Mouse (Mus musculus): ENCODE results near the gene Cdx4.
A peak's percentile ranks its signal among the peaks of the same experiment; 100 is the strongest.

The Cdx4 gene

DNA sequence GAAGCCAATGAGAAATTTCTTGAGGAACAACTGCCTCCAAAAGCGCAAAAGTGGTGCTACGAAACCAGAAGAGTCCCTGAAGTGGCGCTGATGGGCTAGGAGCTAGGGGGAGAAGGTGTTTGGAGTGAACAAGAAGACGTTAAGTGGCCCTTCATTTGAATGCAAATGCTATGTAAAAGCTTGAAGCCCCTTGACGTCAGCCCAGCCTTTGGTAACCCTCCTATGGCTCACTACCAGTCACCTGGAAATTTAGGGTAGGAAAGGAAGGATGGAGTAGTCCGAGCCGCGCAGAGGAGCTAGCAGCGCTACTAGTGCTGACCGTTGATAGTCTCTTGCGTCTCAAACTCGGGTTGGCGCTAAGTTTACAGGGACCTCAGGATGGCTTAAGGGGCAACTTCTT lies at the start of gene Cdx4:
Gene Cdx4 (plus strand): TSS at position 253 of the 400 bp plus-strand sequence.
- DNase-seq (ENCODE audit: low spot score): no peak

DNA sequence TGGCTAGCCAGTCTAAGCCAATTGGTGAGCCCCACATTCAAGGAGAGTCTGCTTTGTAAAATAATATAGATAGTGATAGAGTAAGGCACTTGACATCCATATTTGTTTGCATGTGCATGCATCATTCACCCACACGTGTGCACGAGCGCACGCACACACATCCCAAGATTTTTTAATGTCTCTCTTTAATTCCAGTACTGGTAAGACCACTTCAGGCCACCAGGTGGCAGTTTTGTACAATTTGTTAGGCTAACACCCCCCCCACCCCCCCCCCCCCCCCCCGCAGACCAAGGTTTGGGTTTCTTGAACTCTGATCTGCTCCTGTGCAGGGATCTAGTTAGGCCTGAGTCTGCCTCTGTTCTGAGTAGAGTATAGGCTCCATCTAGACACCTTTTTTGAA lies 46.9 kb upstream of the Cdx4 start:
- peak; percentile 52 for DNase-seq (ENCODE audit: low spot score)

DNA sequence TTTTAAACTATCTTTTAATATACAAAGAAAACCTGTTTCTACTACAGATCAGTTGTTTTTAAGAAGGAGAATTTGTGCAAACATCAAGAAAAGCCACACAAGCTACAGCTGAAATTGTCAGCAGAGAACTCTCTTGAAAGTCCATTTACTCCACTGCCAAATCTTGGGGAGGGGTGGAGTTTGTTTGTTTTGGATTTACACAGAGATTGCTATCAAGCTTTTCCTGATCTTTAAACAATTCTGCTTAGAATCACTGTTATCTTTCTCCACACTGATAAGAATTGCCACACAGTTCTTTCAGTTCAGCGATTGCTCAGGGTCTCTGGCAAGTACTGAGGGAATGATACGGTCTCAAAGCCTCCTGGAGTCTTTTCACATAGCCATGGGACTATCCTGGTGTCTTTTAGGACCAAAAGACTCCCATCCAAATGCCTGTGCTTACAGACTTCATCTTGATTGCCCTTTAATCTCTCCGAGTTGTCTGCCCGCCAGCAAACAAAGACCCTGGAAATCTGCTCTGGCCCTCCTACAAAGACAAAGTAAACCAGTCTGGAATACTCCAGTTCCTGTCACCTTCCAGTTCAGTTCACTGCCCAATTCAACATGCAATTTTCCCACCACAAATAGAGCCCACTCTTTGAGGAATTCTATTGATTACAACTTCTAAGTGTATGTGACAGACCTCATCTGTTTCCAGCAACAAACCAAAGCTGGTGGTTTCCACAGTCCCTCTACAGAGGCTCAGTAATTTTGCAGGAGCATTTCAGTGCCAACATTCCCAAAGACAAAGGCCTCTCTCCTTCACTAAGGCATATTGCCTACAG lies 34.1 kb upstream of the Cdx4 start:
- no peak for DNase-seq (ENCODE audit: low spot score)

DNA sequence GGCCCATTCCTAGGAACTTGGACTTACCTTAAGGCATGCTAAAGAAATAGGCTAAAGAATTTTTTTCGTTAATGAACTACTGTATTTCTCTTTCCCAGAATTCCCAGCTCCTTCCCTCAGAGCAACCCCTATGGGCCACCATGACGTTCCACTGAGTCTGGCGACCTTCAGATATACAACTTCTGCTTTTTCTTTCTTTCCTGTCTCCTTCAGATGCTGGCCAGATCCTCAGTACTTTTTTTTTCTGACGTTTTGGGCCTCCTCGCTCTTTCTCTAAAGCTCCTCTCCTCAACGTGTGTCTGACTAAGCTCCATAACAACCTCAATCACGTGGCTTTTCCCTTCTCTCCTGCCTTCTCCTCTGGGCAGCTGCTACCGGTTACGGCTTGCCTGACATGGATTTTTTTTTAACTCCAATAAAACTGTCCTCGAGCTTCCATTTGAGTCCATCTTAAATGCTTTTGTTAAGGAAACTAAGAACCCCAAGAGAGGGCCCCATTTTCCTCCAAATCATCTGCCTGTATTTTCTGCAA lies 33.3 kb upstream of the Cdx4 start:
- no peak for DNase-seq (ENCODE audit: low spot score)

DNA sequence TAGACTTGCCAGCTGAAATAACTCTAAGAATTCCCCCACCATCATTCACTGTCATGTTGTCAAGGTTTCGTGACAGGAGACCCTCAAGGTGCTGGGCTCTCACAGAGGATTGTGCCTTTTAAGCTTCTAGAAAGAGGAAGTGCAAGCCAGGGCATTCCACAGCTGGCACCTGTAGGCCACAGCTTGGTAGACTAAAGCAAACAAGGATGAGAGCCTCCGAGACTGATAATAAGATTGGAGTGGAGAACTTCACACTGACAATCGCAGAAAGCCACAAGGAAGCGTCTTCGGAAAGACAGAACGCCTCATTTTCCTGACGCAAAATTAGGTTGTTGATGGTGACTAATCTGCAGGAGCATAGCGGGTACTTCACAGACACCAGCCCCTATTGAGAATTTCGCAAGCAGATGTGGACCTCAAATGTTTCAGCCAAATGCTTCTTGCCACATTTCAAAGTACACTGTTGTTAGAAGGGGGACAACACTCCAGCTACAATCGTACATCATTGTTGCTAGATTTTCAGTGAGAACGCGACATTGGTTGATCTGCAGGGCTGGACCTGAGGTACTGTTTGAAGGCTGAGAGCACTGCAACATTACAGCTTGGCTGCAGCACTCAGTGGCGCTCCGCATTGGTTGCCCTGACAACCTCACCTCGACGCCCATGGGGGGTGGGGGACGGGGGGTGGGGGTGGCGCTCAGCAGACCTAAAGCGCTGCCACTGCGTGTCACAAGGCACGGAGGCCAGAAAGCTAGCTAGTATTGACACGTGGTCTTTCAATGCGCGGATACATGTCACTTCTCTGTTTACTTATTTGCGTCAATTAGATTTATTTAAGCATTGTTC lies 32.5 kb upstream of the Cdx4 start:
- DNase-seq (ENCODE audit: low spot score): peak; percentile 3

DNA sequence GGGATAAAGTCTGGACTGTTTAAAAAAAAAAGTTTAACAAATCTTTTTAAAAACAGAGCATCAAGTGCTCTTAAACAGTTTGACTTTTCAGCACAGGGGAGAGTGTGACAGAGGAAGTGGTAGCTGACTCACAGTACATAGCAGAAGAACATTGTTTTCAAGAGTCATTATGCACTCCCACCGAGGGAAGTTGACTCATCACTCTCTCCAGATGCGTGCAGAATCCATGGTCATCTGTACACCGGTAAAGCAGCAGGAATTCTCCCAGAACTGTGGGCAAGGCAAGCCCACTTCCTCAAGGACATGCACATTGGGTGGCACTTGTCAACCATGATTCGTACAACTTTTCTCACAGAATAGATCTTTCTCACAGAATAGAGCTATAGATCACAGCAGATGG lies 22.3 kb upstream of the Cdx4 start:
- DNase-seq (ENCODE audit: low spot score): no peak

DNA sequence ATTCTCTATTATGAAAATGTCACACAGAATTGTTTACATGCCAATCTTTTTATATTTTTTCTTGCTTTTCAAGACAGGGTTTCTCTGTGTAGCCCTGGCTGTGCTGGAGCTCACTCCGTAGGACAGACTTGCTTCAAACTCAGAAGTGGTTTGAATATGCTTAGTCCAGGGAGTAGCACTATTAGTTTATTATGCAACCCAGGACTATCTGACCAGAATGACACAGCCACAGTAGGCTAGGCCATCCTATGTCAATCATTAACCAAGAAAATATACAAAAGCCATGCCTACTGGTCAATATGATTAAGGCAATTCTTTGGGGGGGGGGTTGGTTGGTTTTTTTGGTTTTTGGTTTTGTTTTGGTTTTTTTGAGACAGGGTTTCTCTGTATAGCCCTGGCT lies 12.9 kb upstream of the Cdx4 start:
- DNase-seq (ENCODE audit: low spot score): no peak

DNA sequence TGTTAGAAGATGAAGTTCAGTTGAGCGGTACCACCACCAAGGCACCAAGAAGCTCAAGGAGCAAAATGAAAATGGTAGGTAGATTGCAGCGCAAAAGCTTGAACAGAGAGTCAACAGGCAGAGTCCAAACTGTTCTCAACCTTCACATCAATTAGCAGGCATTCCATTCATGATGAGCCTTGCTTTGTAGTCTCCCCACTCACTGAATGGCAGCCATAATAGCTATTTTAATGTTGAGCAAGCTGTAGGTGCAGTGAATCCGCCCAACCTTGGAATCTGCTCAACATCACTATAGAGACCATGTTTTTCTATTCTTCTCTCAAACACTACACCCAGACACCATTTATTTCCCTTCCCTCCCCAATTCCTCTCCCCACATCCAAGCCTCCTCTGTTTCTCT lies 9.5 kb upstream of the Cdx4 start:
- no peak for DNase-seq (ENCODE audit: low spot score)

DNA sequence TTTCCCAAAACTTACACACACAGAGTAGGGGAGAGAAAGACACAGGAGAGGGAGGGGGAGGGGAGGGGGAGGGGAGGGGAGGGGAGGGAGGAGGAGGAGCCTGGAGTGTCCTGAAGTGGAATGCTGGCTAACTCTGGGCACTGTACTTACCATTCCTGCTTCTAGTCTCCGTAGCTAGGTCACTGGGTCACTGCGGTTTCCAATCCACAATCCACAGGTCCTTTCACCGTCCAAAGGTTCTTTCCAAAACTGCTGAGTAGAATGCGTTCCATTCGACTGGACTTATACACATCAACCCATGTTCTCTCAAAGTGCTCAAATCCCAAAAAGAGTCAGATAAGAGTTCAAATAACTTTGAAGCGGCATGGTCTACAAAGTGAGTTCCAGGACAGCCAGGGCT lies 7.1 kb upstream of the Cdx4 start:
- DNase-seq (ENCODE audit: low spot score): no peak

DNA sequence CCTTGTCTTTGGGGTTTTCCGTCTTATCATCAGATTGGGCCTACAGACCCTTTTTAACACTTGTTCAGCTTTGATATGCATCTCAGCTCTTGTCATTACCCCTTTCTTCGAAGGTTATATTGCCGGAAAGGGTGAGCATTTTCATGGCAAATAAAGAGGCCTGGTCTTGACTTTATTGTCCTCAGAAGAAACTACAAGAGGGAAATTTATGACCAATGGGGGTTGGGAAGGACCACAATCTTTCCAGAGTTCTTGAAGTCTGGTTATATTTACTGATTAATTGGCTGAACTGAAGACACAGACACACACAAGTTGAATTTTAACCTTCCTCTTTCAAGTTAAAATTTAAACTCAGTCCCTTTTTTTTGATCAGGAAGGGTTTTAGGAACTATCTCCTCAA lies 4.7 kb downstream of the Cdx4 start:
- DNase-seq (ENCODE audit: low spot score): no peak

DNA sequence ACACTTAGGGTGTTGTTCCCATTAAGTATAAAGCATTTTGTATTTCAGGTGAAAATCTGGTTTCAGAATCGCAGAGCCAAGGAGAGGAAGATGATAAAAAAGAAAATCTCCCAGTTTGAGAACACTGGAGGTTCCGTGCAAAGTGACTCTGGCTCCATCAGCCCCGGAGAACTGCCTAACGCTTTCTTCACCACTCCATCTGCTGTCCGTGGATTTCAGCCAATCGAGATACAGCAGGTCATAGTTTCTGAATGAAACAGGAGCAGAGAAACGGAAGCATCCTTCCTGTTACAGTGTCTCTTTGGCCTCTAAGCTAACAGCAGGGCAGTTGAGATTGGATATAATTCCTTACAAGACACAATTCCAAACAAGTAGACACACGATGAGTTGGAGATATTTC lies 8.2 kb downstream of the Cdx4 start:
- no peak for DNase-seq (ENCODE audit: low spot score)

DNA sequence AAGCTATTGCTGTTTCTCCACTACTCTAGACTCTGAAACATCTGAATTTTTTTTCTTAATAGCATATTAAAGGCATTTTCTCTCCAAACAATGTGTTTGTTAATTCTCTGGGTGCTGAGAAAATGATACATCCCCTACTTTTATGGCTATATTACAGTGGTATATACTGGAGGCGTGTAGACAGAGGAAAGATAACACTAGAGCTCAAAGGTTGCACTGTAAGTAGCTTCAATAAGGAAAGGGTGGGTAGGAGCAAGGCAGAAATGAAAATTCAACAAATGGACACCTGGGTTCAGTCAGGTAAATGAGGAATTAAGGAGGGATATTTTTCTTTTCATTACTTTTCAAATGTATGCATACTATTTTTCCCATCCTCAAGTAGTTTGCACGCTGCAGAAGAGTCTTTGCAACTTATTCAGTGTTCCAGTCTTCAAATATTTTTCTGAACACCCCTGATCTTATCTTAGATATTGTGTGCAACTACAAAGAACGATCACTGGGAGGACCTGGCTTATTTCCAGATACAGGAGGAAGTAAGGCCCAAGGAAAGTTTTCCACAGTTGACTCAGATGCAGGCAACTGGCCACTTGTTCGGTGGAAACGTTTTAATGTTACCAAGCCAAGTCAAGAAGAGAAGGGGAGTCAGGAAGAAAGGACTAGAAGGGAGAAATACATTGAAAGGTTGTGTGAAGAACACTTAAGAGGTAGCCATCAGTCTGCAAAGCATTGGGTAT lies 10.1 kb downstream of the Cdx4 start:
- DNase-seq (ENCODE audit: low spot score): no peak

DNA sequence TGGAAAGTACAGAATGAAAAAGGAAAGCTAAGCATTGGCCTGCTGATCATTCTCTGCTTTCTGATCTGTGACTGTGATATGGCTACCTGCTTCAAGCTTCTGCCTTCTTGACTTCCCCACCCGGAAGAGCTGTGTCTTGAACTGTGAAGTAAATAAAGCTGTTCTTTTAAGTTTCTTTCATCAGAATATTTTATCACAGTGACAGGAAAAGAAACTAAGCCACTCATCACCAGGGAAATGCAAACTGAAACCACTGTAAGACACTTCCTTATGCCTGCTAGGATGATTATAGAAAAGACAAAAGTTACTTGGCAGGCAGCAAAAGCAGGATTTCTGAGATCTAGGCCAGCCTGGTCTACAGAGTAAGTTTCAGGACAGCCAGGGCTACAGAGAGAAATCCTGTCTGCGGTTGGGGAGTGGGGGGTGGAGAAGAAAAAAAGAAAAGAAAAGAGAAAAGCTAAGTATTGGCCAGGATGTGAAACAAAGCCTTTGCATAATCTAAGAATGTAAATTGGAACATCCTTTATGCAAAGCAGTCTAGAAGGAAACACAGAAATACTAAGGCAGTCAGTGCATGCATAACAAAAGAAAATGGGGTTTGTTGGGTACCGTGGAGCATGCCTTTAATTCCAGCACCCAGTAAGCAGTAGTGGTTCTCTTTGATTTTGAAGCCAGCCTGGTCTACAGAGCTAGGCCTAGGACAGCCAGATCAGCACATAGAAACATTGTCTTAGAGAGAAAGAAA lies 20.3 kb downstream of the Cdx4 start:
- DNase-seq (ENCODE audit: low spot score): no peak

DNA sequence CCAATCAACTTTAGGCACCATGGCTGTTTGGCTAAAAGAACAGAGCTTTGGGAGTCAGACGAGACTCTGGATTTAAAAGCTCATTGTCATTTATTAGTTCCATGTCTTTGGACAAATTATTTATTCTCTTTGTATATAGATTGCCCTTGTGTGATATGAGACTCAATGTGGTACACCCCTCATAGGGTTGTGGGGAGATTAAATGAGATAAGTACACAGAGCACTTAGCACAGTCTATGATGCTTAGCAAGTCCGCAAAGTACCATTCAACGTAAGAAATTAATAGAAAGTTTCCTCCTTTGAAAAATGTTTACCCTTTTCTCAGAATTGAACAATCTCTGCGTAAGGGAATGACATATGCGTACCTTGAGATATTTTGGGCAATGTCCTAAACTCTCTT lies 34.6 kb downstream of the Cdx4 start:
- no peak for DNase-seq (ENCODE audit: low spot score)

DNA sequence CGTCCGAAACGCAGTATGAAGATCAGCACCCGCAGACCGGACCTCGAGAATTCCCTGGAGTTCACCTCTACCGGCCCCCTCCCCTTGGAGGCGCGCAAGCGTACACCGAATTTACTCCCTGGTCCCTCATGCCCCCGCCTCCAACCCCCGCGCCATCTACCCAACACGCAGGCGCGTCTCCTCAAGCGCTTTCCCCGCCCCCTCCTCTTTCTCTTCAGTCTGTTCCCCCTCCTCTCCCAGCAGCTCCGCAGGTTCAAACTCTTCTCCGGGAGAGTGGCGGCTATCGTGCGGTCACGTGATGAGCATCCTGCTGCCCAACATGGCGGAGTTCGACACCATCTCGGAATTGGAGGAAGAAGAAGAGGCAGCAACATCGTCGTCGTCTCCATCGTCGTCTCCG lies 35.1 kb downstream of the Cdx4 start, which contains the start of gene Chic1:
Gene Chic1 (plus strand): TSS at position 190 of the 400 bp plus-strand sequence.
- peak; percentile 85 for DNase-seq (ENCODE audit: low spot score)

DNA sequence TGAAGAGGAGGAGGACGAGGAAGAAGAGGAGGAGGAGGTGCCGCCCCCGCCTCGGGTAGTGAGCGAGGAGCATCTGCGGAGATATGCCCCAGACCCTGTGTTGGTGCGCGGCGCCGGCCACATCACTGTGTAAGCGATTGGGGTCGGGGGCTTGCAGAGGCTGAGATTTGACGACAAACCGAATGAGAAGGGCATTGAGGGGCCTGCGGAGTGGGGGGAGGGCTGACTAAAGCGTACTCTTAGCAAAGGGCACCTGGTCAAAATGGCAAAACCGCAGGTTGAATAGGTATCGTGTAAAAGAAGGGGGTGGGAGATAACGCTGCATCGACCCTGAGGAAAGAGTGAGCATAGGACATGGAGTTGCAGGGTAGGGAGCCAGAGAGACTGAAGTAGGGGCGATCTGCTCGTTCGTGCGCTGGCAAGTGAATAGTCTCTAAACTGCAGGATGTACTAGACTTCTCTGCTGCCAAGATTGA lies 35.6 kb downstream of the Cdx4 start:
- no peak for DNase-seq (ENCODE audit: low spot score)

DNA sequence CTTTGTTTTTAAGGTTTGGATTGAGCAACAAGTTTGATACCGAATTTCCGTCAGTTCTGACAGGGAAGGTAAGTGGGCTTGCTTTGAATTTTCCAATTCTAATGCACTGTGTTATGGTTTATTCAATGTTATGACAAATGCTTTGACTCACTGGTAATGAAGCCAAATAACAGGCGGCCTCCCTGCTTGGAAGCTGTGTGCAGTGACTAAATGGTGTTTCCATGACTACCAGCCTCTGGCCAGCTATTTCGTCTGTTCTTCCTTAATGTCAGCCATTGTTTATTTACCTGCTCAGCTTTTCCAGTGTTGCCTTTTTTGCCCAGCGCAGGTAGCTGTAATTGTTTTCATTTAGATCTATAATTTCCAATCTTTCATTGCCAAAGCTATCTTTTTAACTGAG lies 45.0 kb downstream of the Cdx4 start:
- peak; percentile 8 for DNase-seq (ENCODE audit: low spot score)

DNA sequence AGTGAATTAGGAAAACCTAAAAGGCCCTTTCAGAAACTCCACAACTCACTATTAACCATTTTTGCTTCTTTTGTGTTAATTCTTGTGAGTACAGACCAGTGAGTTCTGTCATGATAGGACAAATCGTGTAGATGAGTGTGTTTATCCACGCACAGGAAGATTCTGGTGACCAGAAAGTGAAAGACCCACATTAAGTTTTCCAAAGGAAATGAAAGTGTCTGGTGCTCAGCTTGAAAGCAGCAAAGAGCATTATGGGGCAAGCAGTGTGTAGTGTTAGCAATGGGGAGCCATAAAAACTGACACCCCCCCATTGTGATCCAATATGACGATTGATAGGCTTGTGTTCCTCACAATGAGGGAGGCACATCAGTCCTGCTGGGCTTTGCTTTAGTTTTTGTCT lies 47.5 kb downstream of the Cdx4 start:
- DNase-seq (ENCODE audit: low spot score): no peak

DNA sequence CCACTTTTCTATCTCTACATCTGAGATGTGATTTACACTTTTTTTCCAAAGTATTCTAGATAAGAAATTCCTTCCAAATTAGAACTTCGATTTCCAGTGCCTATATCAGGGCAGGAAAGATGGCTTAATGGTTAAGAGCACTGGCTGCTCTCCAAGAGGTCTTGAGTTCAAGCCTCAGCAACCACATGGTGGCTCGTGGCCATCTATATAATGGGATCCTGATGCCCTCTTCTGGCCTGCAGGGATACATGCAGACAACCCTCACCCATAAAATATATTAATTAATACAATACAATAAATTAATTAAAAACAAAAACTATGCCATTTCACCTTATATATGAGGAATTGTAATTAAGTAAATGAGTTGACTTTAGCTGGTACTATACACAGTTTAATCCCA lies 50.0 kb downstream of the Cdx4 start:
- no peak for DNase-seq (ENCODE audit: low spot score)

DNA sequence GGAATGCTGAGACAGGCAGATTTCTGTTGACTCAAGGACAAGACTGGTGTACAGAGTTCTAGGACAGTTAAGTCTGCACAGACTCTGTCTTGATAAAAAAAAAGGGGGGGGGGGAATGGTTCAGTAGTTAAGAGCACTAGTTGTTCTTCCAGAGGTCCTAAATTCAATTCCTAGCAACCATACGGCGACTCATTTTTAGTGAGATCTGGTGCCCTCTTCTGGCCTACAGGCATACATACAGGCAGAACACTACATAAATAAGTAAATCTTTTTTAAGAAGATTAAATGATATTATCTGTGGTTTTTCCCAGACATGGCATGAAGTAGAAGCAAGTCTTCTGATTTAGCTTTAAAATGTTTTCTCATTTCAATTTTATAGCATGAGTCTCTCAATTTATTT lies 50.4 kb downstream of the Cdx4 start:
- DNase-seq (ENCODE audit: low spot score): no peak

DNA sequence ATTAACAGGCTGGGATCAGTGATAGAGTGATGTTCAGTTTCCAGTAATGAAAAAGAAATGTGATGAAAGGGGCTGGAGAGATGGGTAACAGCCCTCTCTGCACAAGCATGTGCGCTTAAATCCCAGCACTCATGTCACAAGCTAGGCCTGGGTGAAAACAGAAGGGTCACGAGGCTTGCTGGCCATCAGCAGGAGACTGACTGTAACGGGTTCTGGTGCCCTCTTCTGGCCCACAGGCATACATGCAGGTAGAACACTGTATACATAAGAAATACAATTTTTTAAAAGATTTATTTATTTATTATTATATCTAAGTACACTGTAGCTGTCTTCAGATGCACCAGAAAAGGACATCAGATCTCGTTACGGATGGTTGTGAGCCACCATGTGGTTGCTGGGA lies 53.1 kb downstream of the Cdx4 start:
- DNase-seq (ENCODE audit: low spot score): no peak
